Mouse (Mus musculus): Measurements from ENCODE around the gene Snx30. TPM values are rescaled to one million over a fixed set of nuclear protein-coding genes. Genes with fewer than 3 reads are reported as not detected.

Snx30 gene
- polyA plus RNA-seq, 1 experiment from 2014 or later, result 3.5 TPM

GRCm38 (mm10) chr4:59932505-59933281, 127.1 kb downstream of the Snx30 start:
- TF ChIP-seq CTCF (IDR thresholded peaks at IDR 0.05; ENCODE audit: low read depth), result no peak; the same call in none of the 2 replicates
- TF ChIP-seq EP300 (optimal IDR thresholded peaks at IDR 0.05), result no peak
- Histone ChIP-seq H3K4me1 (replicated peaks; ENCODE audit: control insufficient read depth, insufficient read depth) (no peaks in the 10 kb centered on the region), H3K27ac (replicated peaks) (no peak overlapping the region), H3K4me2 (replicated peaks; ENCODE audit: low read depth) (no peak overlapping the region), H3K36me3 (ENCODE audit: control insufficient read depth, insufficient read depth, low read length) (no peaks in the 10 kb centered on the region), H3K9ac (ENCODE audit: low read length) (no peak overlapping the region), H3K27me3 (ENCODE audit: control insufficient read depth, insufficient read depth, low read length) (no peaks in the 10 kb centered on the region), H3K9me3 (ENCODE audit: control insufficient read depth, low read length) (no peaks in the 10 kb centered on the region), H3K4me3 (ENCODE audit: low read depth, low read length) (no peak overlapping the region)
- DNase-seq (ENCODE audit: low spot score), result peak; percentile 27
- peak; percentile 85 for ATAC-seq (ENCODE audit: low FRiP score, low TSS enrichment)
- 48% methylated on average over 6 of the region's 6 CpGs for WGBS

- Histone ChIP-seq H3K9ac (ENCODE audit: low read length) (no peak overlapping the region), H3K4me1 (replicated peaks; ENCODE audit: control insufficient read depth, insufficient read depth) (no peaks in the 10 kb centered on the region), H3K4me2 (replicated peaks; ENCODE audit: low read depth) (no peak overlapping the region), H3K27ac (replicated peaks) (no peak overlapping the region), H3K27me3 (ENCODE audit: control insufficient read depth, insufficient read depth, low read length) (no peaks in the 10 kb centered on the region), H3K36me3 (ENCODE audit: control insufficient read depth, insufficient read depth, low read length) (no peaks in the 10 kb centered on the region), H3K9me3 (ENCODE audit: control insufficient read depth, low read length) (no peaks in the 10 kb centered on the region), H3K4me3 (ENCODE audit: low read depth, low read length) (no peak overlapping the region)
- WGBS, result 55% methylated on average over 2 of the region's 2 CpGs
- DNase-seq (ENCODE audit: low spot score) (no peak), ATAC-seq (ENCODE audit: low FRiP score, low TSS enrichment) (no peak)
- no peak for TF ChIP-seq EP300 (optimal IDR thresholded peaks at IDR 0.05)
- TF ChIP-seq CTCF (IDR thresholded peaks at IDR 0.05; ENCODE audit: low read depth), result no peak
Observed at GRCm38 (mm10) chr4:59937543-59937942, 131.9 kb downstream of the Snx30 start.

Other genes starting within 250 kb of the Snx30 start
- gene Hsdl2, start 224.3 kb upstream of the Snx30 start, polyA plus RNA-seq (2015; fragmentation: Nextera tagmentation; extraction: Ambion mirVana), result 47.8 and 49.4 TPM in 2 replicates
- 8.3 and 10.2 TPM in 2 replicates for gene E130308A19Rik, start 179.6 kb upstream of the Snx30 start, polyA plus RNA-seq (2015; fragmentation: Nextera tagmentation; extraction: Ambion mirVana)
- 22.2 and 23.5 TPM in 2 replicates for gene Inip, start 4.3 kb upstream of the Snx30 start, polyA plus RNA-seq (2015; fragmentation: Nextera tagmentation; extraction: Ambion mirVana)
- 9.5 and 10.5 TPM in 2 replicates for gene Slc46a2, start 109.2 kb downstream of the Snx30 start, polyA plus RNA-seq (2015; fragmentation: Nextera tagmentation; extraction: Ambion mirVana)
- gene Mup4, start 154.9 kb downstream of the Snx30 start, polyA plus RNA-seq (2015; fragmentation: Nextera tagmentation; extraction: Ambion mirVana), result not detected in 2 replicates
- gene Mup6, start 158.5 kb downstream of the Snx30 start, polyA plus RNA-seq (2015; fragmentation: Nextera tagmentation; extraction: Ambion mirVana), result not detected in 2 replicates